ENCODE assay signal across 19 mouse cellular contexts in the genomic region with DNA sequence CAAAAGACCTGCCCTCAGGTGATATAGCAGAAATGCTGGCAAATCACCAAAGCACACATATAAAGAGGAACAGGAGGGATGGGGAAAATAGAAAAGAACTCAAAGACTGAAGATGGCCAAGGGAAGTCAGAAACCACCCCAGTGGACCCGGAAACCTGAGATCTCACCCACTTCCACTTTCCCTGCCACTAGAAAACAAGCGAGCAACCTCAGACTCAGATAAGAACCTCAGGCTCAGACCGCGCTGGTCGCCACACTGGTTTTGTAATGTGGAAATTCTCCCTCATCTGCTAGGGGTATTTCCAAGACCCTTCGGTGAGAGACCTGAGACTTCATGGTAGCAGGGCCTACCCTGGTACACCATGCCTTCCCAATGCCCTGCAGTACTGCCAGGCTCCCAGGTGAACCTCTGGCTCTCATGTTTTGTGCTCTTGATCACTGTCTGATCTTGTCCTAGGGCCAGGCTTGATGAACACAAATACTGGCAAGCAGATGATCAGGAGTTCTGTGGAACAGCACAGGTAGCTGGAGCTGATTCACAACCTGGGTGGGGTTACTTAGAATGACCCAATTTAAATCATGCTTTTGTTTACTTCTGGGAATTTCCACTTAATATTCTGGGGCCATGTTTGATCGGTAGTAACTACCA. TPM values are rescaled to one million over a fixed set of nuclear protein-coding genes. Genes with fewer than 3 reads are reported as not detected.
A peak's percentile ranks its signal among the peaks of the same experiment; 100 is the strongest.
DNase-seq lines count a peak whose midpoint lies in the region; ATAC-seq and TF ChIP-seq lines count a peak whose summit lies in the region.
"Had no signal": no experiment of that assay in that cellular context is flagged by ENCODE, and none has a peak within 500 bp of the region (broad histone marks: within the 10 kb centered on the region; RNA-seq: fewer than 3 reads in every experiment).

No protein-coding gene starts in this region.

- H3K27ac ChIP-seq in liver, embryonic 16.5 days (ENCODE audit: low read length) = 0 out of 2 replicates have a peak overlapping the region, but pooled peaks have one; percentile 17
- no peak overlapping the region for H3K27ac ChIP-seq in cerebellum, adult 2 months (ENCODE audit: insufficient read depth, low read length)
- H3K27ac ChIP-seq: forebrain, embryonic 13.5 days; hindbrain, embryonic 13.5 days; midbrain, embryonic 13.5 days; neural tube, embryonic 12.5 days had no signal

- DNase-seq in CD4-positive, CD25-positive, alpha-beta regulatory T cell, adult 2 months (ENCODE audit: low read depth, low spot score) = peak; percentile 49
- no peak for DNase-seq in cerebellum, postnatal 14 days
- no peak for DNase-seq in kidney, postnatal 25 days
- DNase-seq in cerebellum, adult 2 months = no peak
- DNase-seq: adrenal gland, adult 2 months; cerebellum, adult 18-20 months; kidney, adult 11 months; kidney, postnatal 14 days; layer of hippocampus, adult 9-11 months; lung, postnatal 10 days; retina, postnatal 1 day; spleen, adult 18-20 months had no signal

- no peaks in the 10 kb centered on the region for H3K9me3 ChIP-seq in liver, embryonic 16.5 days (replicated peaks; ENCODE audit: control insufficient read depth, low read length)
- H3K9me3 ChIP-seq: forebrain, embryonic 13.5 days; hindbrain, embryonic 13.5 days; midbrain, embryonic 13.5 days; neural tube, embryonic 12.5 days had no signal

- ATAC-seq in activated CD4-positive, CD25-positive, alpha-beta regulatory T cell, adult 4 months = peak; percentile 40
- ATAC-seq in liver, embryonic 16.5 days (ENCODE audit: low read depth) = no peak
- ATAC-seq in neutrophil, adult 5-6 weeks (ENCODE audit: extremely low read depth, insufficient number of reproducible peaks, low FRiP score, poor library complexity, severe bottlenecking) = peak; percentile 43
- ATAC-seq: forebrain, embryonic 13.5 days; midbrain, embryonic 13.5 days had no signal

- no peak overlapping the region for H3K9ac ChIP-seq in liver, embryonic 16.5 days (ENCODE audit: low read depth, low read length)
- H3K9ac ChIP-seq: forebrain, embryonic 13.5 days; hindbrain, embryonic 13.5 days; midbrain, embryonic 13.5 days; neural tube, embryonic 12.5 days had no signal

- WGBS in liver, embryonic 16.5 days (ENCODE audit: insufficient replicate concordance) = 35% methylated on average over 7 of the region's 7 CpGs
- 97% methylated on average over 7 of the region's 7 CpGs for WGBS in cerebellum, adult 2 months

- H3K4me2 ChIP-seq in liver, embryonic 16.5 days (ENCODE audit: low read depth, low read length) = no peak overlapping the region
- H3K4me2 ChIP-seq: forebrain, embryonic 13.5 days; hindbrain, embryonic 13.5 days; midbrain, embryonic 13.5 days; neural tube, embryonic 12.5 days had no signal

- TF ChIP-seq POLR2A in cerebellum, adult 2 months (IDR thresholded peaks at IDR 0.05; ENCODE audit: borderline replicate concordance, insufficient read depth, low read length) = no peak

- H3K36me3 ChIP-seq in liver, embryonic 16.5 days (ENCODE audit: control insufficient read depth, insufficient read depth) = no peaks in the 10 kb centered on the region
- H3K36me3 ChIP-seq: hindbrain, embryonic 13.5 days; midbrain, embryonic 13.5 days; neural tube, embryonic 12.5 days had no signal

- no peaks in the 10 kb centered on the region for H3K27me3 ChIP-seq in liver, embryonic 16.5 days (ENCODE audit: control insufficient read depth, insufficient read depth, low read depth, low read length)
- H3K27me3 ChIP-seq in cerebellum, adult 2 months (ENCODE audit: control insufficient read depth, insufficient read depth, low read length) = no peaks in the 10 kb centered on the region
- H3K27me3 ChIP-seq: forebrain, embryonic 13.5 days; hindbrain, embryonic 13.5 days; midbrain, embryonic 13.5 days; neural tube, embryonic 12.5 days had no signal

- no peak overlapping the region for H3K4me3 ChIP-seq in liver, embryonic 16.5 days (ENCODE audit: low read depth, low read length)
- H3K4me3 ChIP-seq in cerebellum, adult 2 months (replicated peaks; ENCODE audit: insufficient read depth, low read depth, low read length) = no peak overlapping the region
- H3K4me3 ChIP-seq: forebrain, embryonic 13.5 days; hindbrain, embryonic 13.5 days; midbrain, embryonic 13.5 days; neural tube, embryonic 12.5 days had no signal

- peaks cover 22% of the 10 kb centered on the region for H3K4me1 ChIP-seq in liver, embryonic 16.5 days (ENCODE audit: control insufficient read depth, low read depth, low read length)
- peaks cover 3% of the 10 kb centered on the region for H3K4me1 ChIP-seq in cerebellum, adult 2 months (ENCODE audit: control insufficient read depth, insufficient read depth, low read length)
- H3K4me1 ChIP-seq: forebrain, embryonic 13.5 days; hindbrain, embryonic 13.5 days; midbrain, embryonic 13.5 days; neural tube, embryonic 12.5 days had no signal

- no peak for TF ChIP-seq CTCF in cerebellum, adult 2 months (IDR thresholded peaks at IDR 0.05; ENCODE audit: borderline replicate concordance, insufficient read depth, low read depth, low read length)

RNA-seq across cellular contexts. Expression of gene Il6ra, which starts 25.3 kb away (rescaled TPM):
- 10 to 100 TPM; 20.6 to 29.5 TPM for polyA plus RNA-seq in activated CD4-positive, CD25-positive, alpha-beta regulatory T cell, adult 4 months (2017; shearing (Covaris generic))
- polyA plus RNA-seq in liver, embryonic 16.5 days (2015; fragmentation: Nextera tagmentation; extraction: Ambion mirVana) = 5.9 and 7.1 TPM in 2 replicates
- total RNA-seq in neutrophil, adult 5-6 weeks (2017) = 46.4 and 50.0 TPM in 2 replicates
- polyA plus RNA-seq in cerebellum, adult 2 months (2012; rRNA removed) = 1.1 and 1.3 TPM in 2 replicates

RNA-seq across cellular contexts. Expression of gene She, which starts 56.5 kb away (rescaled TPM):
- polyA plus RNA-seq in activated CD4-positive, CD25-positive, alpha-beta regulatory T cell, adult 4 months (2017; shearing (Covaris generic)) = 10 to 100 TPM in 1 of 2 experiments, 1 to 10 TPM in 1; 8.7 to 10.2 TPM
- 0.90 and 1.1 TPM in 2 replicates for polyA plus RNA-seq in liver, embryonic 16.5 days (2015; fragmentation: Nextera tagmentation; extraction: Ambion mirVana)
- 0.23 and 0.25 TPM in 2 replicates for total RNA-seq in neutrophil, adult 5-6 weeks (2017)
- polyA plus RNA-seq in cerebellum, adult 2 months (2012; rRNA removed) = 1.7 and 1.9 TPM in 2 replicates
